Mouse (Mus musculus): Measurements from ENCODE around the gene Tex26. TPM values are rescaled to one million over a fixed set of nuclear protein-coding genes. Genes with fewer than 3 reads are reported as not detected.

Tex26 gene
- 0.51 and 0.65 TPM in 2 replicates for polyA plus RNA-seq (2015; fragmentation: Nextera tagmentation; extraction: Ambion mirVana)

DNA sequence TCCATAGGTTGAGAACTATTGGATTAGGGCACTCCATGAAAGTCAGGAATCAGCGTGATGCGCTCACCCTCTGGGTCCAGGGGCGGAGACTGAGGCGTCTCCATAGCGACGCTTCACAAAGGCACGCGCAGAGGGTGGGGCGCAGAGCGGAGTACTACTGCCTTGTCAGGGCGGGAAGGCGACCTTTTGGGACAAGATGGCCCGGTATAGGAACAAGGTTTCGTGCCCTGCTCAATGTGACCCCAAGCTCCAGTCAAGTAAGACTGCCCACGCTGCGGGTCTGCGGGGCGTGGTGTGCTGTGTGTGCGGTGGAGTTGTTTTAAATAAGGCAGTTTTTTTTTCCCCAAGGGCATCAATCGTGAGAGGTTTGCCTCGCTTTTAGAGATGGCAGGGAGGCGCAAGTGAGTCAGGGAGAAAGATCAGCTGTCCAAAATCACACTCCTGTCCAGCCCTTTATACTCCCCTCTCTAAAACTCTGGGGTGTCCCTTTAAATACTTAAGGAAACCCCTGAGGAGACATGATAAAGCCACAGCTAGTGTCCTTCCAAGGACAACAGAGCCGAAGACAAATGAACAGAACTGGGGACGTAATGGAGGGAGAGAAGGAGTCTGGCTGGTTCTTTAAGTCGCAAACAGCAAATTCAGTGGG, at the start of gene Tex26:
Gene Tex26 (plus strand): TSS at position 130 of the 649 bp plus-strand sequence.
- peak; percentile 69; the same call in 1 of the 2 replicates for ATAC-seq (ENCODE audit: extremely low read depth, insufficient number of reproducible peaks, low FRiP score, low TSS enrichment)
- Histone ChIP-seq H3K9me3 (no peaks in the 10 kb centered on the region), H3K4me2 (peak within 1 kb of the TSS; percentile 90), H3K36me3 (no peaks in the 10 kb centered on the region), H3K4me3 (peak within 1 kb of the TSS; percentile 55), H3K27ac (replicated peaks) (peak within 1 kb of the TSS; percentile 74), H3K4me1 (peaks cover 32% of the 10 kb centered on the region), H3K27me3 (replicated peaks) (0 out of 2 replicates have a peak, but pooled peaks cover 5% of the 10 kb centered on the region), H3K9ac (peak within 1 kb of the TSS; percentile 74)
- under 1% methylated on average over 25 of the region's 25 CpGs for WGBS

DNA sequence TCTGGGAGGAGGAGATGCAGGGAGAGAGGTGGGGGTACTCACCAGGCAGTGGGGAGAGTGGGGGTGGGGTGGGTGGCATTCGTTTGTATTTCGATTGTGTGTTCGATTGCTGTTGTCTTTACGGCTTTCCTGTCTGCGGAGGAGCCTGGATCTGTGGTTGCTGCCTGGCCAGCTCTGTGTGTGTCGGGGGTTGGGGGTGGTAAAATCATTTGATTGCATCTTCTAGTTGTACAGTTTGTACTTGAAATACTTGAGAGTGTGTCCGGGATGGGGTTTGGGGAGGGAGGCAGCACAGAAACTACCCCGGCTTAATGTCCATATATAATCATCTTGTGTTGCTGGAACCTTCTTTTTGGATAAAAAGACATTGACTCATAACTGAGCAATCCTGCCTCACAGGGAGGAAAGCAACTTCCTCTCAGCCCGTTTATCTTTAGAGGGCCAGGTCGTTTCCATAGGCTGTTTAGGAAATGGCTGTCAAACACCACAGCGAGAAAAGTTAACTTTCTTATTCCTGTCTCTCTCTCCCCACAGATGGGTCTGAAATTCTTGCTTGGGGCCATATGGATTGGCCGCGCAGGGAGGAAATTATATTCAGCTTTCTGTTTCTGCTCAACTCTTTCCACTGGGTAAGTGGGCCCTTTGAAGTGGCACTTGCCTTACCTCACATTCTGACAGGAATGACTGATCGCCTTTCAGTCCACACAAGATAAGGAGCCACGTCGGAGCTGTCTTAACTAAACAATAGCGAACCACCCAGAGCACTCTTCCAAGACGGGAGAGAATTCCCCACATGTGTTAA, 47.7 kb upstream of the Tex26 start:
- H3K4me1 ChIP-seq = peaks cover 33% of the 10 kb centered on the region
- WGBS = 13% methylated on average over 18 of the region's 18 CpGs
- peak overlapping the region; percentile 74 for H3K27ac ChIP-seq (replicated peaks)
- H3K4me2 ChIP-seq = peak overlapping the region; percentile 47
- H3K9me3 ChIP-seq = peaks cover 5% of the 10 kb centered on the region
- no peak overlapping the region for H3K4me3 ChIP-seq
- H3K36me3 ChIP-seq = no peaks in the 10 kb centered on the region
- 0 out of 2 replicates have a peak overlapping the region, but pooled peaks have one; percentile 37 for H3K9ac ChIP-seq
- no peak for ATAC-seq (ENCODE audit: extremely low read depth, insufficient number of reproducible peaks, low FRiP score, low TSS enrichment)
- H3K27me3 ChIP-seq (replicated peaks) = no peaks in the 10 kb centered on the region

DNA sequence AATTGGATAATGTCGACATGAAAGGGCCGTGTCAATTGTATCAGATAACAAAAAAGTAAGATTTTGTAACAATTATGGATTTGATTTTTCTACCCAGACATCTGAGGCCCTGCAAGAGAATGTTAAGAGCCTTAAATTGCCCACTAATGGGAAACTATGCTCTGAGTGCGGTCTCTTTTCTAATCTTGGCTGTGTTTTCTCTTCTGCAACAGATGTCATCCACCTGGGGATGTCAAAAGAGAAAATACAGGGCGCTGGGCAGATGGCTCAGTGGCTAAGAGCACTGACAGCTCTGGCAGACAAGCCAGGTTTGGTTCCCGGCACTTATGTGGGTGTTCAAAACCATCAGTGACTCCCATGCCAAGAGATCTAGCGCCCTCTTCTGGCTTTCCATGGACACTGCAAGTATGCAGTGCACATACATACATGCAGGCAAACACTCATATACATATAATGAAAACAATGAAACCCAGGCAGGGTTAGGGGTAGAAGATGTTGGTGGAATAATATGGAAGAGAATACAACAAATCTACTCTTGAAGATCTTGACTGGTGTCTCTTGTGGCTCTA, 47.0 kb upstream of the Tex26 start:
- Histone ChIP-seq H3K27me3 (replicated peaks) (no peaks in the 10 kb centered on the region), H3K4me3 (no peak overlapping the region), H3K9ac (no peak overlapping the region), H3K27ac (replicated peaks) (peak overlapping the region; percentile 74), H3K4me2 (peak overlapping the region; percentile 47; the same call in 1 of the 2 replicates), H3K4me1 (peaks cover 33% of the 10 kb centered on the region), H3K9me3 (peaks cover 5% of the 10 kb centered on the region), H3K36me3 (no peaks in the 10 kb centered on the region)
- WGBS = 38% methylated on average over 6 of the region's 6 CpGs
- ATAC-seq (ENCODE audit: extremely low read depth, insufficient number of reproducible peaks, low FRiP score, low TSS enrichment) = no peak

DNA sequence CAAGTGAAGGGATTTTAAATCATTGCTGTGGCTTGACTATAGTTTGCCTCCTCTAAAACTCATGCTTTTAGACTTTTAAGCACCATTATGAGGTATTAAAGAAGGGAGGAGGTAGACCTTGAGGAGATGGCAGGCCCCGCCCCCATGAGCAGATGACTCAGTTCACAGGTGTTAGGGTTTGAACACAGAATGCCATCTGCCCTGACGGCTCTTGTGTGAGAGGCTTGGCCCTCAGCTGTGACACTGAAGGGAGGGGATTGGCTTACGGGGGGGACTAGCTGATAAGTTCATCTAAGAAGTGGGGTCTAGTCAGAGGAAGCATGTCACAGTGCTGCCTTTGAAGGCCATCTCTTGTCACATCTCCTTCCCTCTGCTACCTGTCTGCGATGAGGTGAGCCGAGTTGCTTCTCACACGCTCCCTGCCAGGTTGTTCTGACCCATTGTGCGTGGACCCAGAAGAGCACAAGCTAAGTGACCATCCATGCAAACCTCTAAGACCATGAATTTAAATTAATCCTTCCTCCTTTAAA, 37.9 kb upstream of the Tex26 start:
- Histone ChIP-seq H3K4me1 (0 out of 2 replicates have a peak, but pooled peaks cover 3% of the 10 kb centered on the region), H3K36me3 (no peaks in the 10 kb centered on the region), H3K4me3 (no peak overlapping the region), H3K27ac (replicated peaks) (no peak overlapping the region), H3K4me2 (no peak overlapping the region), H3K9me3 (peaks cover 8% of the 10 kb centered on the region; the same call in 1 of the 2 replicates), H3K9ac (no peak overlapping the region), H3K27me3 (replicated peaks) (no peaks in the 10 kb centered on the region)
- ATAC-seq (ENCODE audit: extremely low read depth, insufficient number of reproducible peaks, low FRiP score, low TSS enrichment) = no peak
- WGBS = 78% methylated on average over 7 of the region's 7 CpGs

DNA sequence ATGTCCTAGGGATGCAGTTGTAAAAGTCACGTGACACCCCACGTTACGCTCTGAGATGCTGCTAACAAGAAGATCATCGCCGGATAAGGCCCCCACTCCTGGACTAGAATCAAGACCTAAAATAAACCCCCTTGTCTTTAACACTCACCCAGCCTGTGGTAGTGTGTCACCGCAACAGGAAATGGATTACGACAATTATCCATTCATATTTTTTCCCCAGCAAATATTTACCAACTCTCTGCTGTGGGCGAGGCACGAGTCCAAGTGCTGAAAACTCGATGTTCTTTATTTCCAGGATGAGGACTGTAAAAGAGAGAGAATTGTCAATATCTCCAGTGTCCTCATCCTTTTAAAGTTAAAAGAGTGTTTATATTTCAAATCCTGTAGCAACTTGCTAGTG, 37.4 kb upstream of the Tex26 start:
- Histone ChIP-seq H3K27ac (replicated peaks) (no peak overlapping the region), H3K9me3 (peaks cover 8% of the 10 kb centered on the region; the same call in 1 of the 2 replicates), H3K4me2 (no peak overlapping the region), H3K9ac (no peak overlapping the region), H3K36me3 (no peaks in the 10 kb centered on the region), H3K4me3 (no peak overlapping the region), H3K4me1 (0 out of 2 replicates have a peak, but pooled peaks cover 3% of the 10 kb centered on the region), H3K27me3 (replicated peaks) (no peaks in the 10 kb centered on the region)
- ATAC-seq (ENCODE audit: extremely low read depth, insufficient number of reproducible peaks, low FRiP score, low TSS enrichment) = no peak
- WGBS = 79% methylated on average over 10 of the region's 10 CpGs

DNA sequence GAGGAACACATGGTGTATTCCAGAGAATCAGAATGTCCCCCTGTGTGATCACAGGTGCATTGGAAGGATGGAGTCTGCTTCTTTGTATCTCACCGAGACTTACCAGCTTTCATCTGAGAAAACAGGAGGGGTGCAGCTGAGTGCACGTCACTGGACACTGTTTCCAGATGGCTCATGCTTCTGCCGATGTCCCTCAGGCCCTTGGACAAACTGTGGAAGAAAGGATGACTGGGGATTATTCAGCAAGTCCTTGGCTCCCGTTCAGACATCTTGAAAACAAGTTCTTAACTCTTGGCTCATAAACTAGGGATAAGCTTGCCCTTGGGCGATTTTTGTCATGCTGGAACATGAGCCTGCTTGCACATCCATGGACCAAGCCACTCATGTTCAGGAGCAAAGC, 36.1 kb upstream of the Tex26 start:
- H3K9ac ChIP-seq = no peak overlapping the region
- 0 out of 2 replicates have a peak, but pooled peaks cover 3% of the 10 kb centered on the region for H3K4me1 ChIP-seq
- H3K4me3 ChIP-seq = no peak overlapping the region
- peaks cover 11% of the 10 kb centered on the region; the same call in 1 of the 2 replicates for H3K9me3 ChIP-seq
- ATAC-seq (ENCODE audit: extremely low read depth, insufficient number of reproducible peaks, low FRiP score, low TSS enrichment) = no peak
- H3K36me3 ChIP-seq = no peaks in the 10 kb centered on the region
- no peak overlapping the region for H3K27ac ChIP-seq (replicated peaks)
- no peaks in the 10 kb centered on the region for H3K27me3 ChIP-seq (replicated peaks)
- 65% methylated on average over 5 of the region's 5 CpGs for WGBS
- no peak overlapping the region for H3K4me2 ChIP-seq

DNA sequence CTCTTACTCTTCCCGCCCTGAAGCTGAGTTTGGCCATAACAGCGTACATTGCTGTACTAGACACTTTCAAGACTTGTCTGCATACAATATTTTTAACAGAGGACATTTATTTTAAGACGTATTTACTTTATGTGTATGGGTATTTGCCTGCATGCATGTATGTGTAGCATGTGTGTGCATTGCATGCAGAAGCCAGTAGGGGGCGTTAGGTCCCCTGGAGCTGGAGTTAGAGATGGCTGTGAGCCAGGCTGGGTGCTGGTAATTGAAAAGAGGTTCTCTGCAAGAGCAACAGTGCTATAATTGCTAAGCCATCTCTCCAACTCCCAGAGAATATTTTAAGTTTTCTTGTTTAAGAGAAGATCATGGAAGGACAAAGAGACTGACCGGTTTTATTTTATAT, 34.8 kb upstream of the Tex26 start:
- Histone ChIP-seq H3K4me1 (no peaks in the 10 kb centered on the region), H3K4me3 (no peak overlapping the region), H3K36me3 (no peaks in the 10 kb centered on the region), H3K9ac (no peak overlapping the region), H3K27ac (replicated peaks) (no peak overlapping the region), H3K27me3 (replicated peaks) (no peaks in the 10 kb centered on the region), H3K4me2 (no peak overlapping the region), H3K9me3 (peaks cover 11% of the 10 kb centered on the region; the same call in 1 of the 2 replicates)
- ATAC-seq (ENCODE audit: extremely low read depth, insufficient number of reproducible peaks, low FRiP score, low TSS enrichment) = no peak
- 75% methylated on average over 5 of the region's 5 CpGs for WGBS

DNA sequence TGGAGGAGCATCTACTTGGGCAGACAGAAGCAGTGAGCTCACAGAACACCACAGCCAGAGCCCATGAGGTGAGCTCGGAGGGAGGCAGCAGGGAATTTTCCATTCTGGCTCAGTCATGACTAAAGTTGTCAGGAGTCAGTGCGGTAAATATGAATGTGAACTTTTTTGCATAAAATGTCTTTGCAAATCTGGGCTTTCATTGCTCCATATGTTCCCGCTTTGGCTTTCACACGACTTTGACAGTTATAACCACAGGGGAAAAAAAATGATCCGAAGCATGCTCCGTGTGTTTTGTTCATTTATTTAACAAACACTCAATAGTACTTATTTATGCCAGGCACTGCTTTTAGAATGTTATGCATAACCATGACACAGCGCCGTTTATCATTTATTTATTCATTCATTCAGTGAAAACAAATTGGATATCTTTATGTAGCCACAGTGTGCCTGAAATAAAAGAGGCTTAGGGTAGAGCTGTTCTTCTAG, 32.6 kb upstream of the Tex26 start:
- H3K27me3 ChIP-seq (replicated peaks) = peaks cover 14% of the 10 kb centered on the region; the same call in 1 of the 2 replicates
- no peak overlapping the region for H3K9ac ChIP-seq
- peaks cover 10% of the 10 kb centered on the region for H3K4me1 ChIP-seq
- peaks cover 7% of the 10 kb centered on the region; the same call in 1 of the 2 replicates for H3K9me3 ChIP-seq
- WGBS = 90% methylated on average over 8 of the region's 8 CpGs
- H3K36me3 ChIP-seq = no peaks in the 10 kb centered on the region
- no peak for ATAC-seq (ENCODE audit: extremely low read depth, insufficient number of reproducible peaks, low FRiP score, low TSS enrichment)
- H3K27ac ChIP-seq (replicated peaks) = no peak overlapping the region
- H3K4me2 ChIP-seq = no peak overlapping the region
- H3K4me3 ChIP-seq = no peak overlapping the region

DNA sequence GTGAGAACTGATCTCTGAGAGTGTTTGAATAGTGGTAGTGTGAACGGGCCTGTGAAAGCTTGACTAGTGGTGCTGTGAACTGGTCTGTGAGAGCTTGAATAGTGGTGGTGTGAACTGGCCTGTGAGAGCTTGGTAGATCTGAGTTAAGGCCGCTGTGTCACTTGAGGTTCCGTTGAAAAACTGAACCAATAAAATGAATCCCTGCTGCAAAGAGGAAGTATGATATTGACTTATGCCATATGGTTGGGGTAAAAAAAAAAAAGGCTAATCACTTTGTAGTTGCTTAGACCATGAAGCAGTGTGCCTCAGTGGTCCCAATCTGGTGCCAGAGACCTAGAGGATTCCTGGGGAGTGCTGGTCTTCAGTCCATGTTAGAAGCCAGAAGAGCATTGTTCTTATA, 30.0 kb upstream of the Tex26 start:
- 83% methylated on average over 3 of the region's 3 CpGs for WGBS
- no peak for ATAC-seq (ENCODE audit: extremely low read depth, insufficient number of reproducible peaks, low FRiP score, low TSS enrichment)

DNA sequence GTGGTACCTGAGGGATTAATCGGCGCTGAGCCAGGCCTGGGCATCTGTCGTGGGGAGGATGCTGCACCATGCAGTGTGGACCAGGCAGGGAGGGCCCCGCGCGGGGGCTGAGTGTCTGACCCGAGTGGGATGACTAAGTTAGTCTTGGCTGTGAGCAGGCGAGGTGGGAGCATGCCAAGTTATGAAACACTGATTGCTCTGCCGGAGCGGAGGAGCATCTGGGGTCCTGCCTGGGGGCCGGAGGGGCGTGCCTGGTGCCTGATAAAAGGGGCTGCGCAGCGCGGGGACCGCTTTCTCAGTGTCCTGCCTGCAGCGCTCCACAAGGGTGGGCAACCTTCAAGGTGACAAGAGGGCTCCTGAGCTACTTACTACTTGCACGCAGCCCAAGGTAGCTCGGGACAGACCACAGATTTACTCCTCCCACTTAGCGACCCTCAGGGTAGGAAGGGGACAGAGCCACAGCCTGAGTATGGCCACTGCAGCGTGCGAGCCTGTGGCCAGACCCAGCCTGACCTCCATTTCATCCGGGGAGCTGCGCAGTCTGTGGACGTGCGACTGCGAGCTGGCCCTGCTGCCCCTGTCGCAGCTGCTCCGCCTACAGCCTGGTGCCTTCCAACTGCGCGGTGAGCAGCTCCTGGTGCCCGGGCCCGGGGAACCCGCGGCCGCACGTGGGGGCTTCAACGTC, 27.8 kb upstream of the Tex26 start, which contains the start of gene Medag:
Gene Medag (plus strand): TSS at position 241 of the 685 bp plus-strand sequence.
- WGBS = 2% methylated on average over 38 of the region's 38 CpGs
- Histone ChIP-seq H3K36me3 (no peaks in the 10 kb centered on the region), H3K27me3 (replicated peaks) (peaks cover 25% of the 10 kb centered on the region; the same call in 1 of the 2 replicates), H3K27ac (replicated peaks) (0 out of 2 replicates have a peak within 1 kb of the TSS, but pooled peaks have one; percentile 32), H3K4me3 (peak within 1 kb of the TSS; percentile 53), H3K9me3 (peaks cover 3% of the 10 kb centered on the region; the same call in 1 of the 2 replicates), H3K9ac (peak within 1 kb of the TSS; percentile 72), H3K4me2 (peak within 1 kb of the TSS; percentile 78), H3K4me1 (peaks cover 16% of the 10 kb centered on the region)
- peak; percentile 39; the same call in 1 of the 2 replicates for ATAC-seq (ENCODE audit: extremely low read depth, insufficient number of reproducible peaks, low FRiP score, low TSS enrichment)

More for the DNA sequence above, 30.0 kb upstream of the Tex26 start:
- Histone ChIP-seq H3K9ac (no peak overlapping the region), H3K4me2 (no peak overlapping the region), H3K4me3 (no peak overlapping the region), H3K27me3 (replicated peaks) (peaks cover 25% of the 10 kb centered on the region; the same call in 1 of the 2 replicates), H3K36me3 (no peaks in the 10 kb centered on the region), H3K27ac (replicated peaks) (no peak overlapping the region), H3K9me3 (peaks cover 4% of the 10 kb centered on the region; the same call in 1 of the 2 replicates), H3K4me1 (peaks cover 16% of the 10 kb centered on the region)
